Mouse (Mus musculus) spleen, postnatal 10 days (tissue): ENCODE measurements at regions not wholly inside any gene's neighbourhood (a gene's known extent, or its start where the extent isn't known, plus 50 kb on each side); places are given as distances from the start of the nearest gene placed in this dataset.

ENCODE experiments used
- DNase-seq, 2 experiments: peaks; one replicate each; pipeline ENCODE4 v3.0.0; 2021 to 2022; ENCODE audit warnings: low spot score in 2 of 2

GRCm38 (mm10) chrX:11903116-11903700 lies 256.9 kb downstream of the Bcor start:
- DNase-seq, result no peak

DNA sequence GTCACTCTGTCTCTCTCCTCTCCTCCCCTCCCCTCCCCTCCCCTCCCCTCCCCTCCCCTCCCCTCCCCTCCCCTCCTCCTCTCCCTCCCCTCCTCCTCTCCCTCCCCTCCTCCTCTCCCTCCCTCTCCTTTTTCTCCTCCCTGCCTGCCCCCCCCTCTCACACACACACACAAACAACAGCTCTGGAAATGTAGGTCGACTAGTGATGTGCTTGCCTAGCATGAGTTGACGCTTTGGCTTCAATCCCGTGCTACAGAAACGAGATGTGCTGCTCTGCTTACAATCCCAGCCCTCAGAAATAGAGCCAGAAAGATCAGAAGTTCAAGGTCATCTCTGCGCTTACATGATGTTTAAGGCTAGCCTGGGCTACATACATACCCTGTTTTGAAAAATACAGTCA lies 254.9 kb downstream of the Bcor start:
- no peak for DNase-seq

DNA sequence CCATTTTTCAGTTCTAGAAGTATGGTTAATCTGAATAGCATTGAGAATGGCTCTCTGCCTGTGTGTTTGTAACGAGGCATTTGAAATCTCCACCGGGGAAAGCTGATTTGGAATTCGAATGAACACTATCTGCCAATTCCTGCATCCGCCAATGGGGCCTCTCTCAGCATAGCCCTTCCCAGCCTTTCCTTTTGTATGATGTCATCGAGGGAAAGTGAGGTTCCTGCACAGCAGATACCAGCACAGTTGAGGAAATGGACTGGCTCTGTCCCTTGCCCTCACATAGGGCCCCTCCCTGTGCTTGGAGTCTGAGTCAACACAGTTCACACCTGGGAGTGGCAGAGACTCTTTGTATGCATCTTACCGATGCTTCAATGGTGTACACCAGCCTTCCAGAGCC lies 253.0 kb downstream of the Bcor start:
- DNase-seq, result no peak

DNA sequence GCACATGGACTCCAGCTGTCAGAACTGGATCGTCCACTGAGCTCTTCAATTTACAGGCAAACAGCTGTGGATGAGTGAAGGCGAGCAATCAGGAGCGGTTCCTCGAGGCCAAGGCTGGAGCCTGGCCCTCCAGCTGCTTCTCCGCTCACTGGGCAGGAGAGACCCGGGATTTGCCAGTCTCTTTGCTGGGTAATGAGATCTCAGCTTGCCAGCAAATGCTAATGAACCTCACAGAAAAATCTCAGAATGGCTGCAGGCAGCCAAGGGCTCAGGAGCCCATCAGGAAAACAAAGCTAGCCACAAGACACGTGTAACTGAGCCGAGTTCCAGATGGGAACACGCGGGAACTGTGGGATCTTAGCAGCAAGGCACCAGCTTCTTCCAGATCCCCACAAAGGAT lies 244.2 kb downstream of the Bcor start:
- DNase-seq, result no peak

- DNase-seq, result no peak
Observed at GRCm38 (mm10) chrX:11920231-11920630, 239.9 kb downstream of the Bcor start.

GRCm38 (mm10) chrX:11924639-11925302 lies 235.4 kb downstream of the Bcor start:
- no peak for DNase-seq

DNA sequence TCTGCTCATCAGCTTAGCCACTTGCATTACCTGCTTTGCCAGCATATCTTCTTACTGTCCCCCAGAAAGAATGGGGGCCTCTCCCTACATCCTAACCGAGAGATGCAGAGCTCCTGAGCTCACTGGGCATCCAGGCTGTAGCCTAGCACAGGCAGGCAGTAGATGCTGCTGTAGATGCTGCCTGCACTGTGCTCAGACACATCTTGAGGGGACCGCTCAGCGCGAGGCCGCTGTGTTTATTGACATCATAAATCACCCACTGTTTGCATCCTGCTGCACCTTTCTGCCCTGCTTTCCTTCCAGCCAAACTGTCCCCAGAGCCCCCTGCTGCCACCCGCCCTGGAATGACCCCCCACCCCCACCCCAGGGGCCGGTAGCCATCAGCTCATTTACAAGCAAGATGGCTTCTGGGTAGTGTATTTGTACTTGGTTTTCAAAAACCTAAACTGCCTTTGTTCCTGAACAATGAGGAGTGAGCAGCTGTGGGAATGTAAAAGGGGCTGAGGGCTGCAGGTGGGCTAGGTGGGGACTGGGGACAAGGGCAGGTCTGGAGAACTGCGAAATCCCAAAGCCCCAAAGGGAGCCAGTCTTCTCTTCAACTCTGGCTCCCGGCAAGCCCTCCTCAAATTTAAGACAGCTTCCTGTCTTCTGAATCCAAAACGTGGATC lies 233.2 kb downstream of the Bcor start:
- no peak for DNase-seq

- no peak for DNase-seq
Observed at GRCm38 (mm10) chrX:11929448-11929847, 230.7 kb downstream of the Bcor start.

DNA sequence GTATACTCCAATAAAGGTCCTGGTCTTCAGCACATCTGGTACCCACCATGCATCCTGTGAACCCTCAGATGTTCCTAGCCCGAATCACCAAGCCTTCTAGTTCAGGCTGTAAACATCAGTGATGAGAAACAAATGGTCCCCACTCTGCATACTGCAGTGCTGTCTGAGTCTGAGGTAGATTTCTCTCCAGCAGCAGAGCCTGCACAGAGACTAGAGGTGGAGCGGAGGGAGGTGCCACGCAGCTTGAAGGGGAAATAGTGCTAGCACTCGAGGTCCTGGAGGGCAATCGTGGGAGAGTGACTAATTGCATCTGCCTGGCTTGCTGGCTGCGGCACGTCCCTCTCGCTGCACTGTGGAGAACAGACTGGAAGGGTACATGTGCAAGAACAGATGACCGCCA lies 228.7 kb downstream of the Bcor start:
- DNase-seq, result no peak

DNA sequence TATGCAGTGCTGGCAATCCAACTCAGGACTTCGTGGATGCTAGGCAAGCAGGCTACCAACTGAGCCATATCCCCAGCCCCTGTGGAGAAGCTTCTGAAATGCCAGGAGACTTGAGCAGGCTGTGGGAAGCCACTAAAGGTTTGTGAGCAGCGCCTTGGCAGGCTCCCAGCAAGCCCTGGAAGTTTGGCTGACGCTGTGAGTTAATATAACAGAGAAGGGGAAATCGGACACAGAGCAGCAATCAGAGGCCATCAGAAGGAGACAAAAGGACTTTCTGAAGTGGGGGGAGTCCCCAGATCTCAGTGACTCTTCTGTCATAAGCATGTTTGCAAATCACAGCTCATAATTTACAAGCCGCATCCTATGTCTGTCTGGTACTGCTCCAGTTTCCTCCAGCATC lies 224.8 kb downstream of the Bcor start:
- no peak for DNase-seq

- DNase-seq, result no peak
Observed at GRCm38 (mm10) chrX:11940246-11940645, 219.9 kb downstream of the Bcor start.

DNA sequence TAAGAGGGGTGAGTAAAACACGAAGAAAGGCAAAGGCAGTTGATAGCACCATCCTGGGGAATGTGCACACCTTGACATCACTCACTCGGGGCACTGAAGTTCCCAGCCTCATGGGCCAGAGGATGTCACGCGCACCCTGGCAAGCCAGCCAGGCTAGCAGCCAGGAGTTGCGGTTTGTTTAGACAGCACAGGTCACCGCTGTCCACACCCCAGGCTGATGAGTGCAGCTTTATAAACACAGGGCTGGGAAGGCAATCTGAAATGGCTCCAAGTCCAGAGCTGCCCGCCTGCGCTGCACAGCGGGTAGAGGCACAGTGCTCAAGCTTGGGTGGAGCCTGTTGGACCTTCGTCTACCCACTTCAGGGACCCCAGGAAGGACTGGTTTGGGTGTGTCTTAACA lies 216.8 kb downstream of the Bcor start:
- no peak for DNase-seq

- DNase-seq, result no peak
Observed at GRCm38 (mm10) chrX:11944574-11944973, 215.6 kb downstream of the Bcor start.

- no peak for DNase-seq
Observed at GRCm38 (mm10) chrX:11945280-11945679, 214.9 kb downstream of the Bcor start.

- DNase-seq, result no peak
Observed at GRCm38 (mm10) chrX:11952193-11952592, 208.0 kb downstream of the Bcor start.

- no peak for DNase-seq
Observed at GRCm38 (mm10) chrX:11956194-11956593, 204.0 kb downstream of the Bcor start.

DNA sequence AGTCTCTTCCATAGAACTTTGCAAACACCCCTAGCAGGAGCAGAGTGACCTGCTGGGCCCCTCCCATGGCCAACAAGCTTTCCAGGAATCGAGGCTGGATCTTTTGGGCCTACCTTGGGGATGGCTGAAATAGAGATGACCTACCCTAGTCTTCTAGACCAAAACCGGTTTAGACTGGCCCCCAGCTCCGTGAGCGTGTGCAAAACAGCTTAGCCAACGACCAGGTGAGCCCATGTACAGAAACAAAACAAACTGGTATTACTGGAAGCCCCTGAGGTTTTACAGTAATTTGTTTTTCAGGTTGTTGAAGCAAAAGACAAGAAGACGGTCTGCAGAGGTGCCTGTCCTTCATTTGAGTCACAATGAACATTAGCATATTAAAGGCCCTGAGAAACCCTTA lies 203.1 kb downstream of the Bcor start:
- no peak for DNase-seq

DNA sequence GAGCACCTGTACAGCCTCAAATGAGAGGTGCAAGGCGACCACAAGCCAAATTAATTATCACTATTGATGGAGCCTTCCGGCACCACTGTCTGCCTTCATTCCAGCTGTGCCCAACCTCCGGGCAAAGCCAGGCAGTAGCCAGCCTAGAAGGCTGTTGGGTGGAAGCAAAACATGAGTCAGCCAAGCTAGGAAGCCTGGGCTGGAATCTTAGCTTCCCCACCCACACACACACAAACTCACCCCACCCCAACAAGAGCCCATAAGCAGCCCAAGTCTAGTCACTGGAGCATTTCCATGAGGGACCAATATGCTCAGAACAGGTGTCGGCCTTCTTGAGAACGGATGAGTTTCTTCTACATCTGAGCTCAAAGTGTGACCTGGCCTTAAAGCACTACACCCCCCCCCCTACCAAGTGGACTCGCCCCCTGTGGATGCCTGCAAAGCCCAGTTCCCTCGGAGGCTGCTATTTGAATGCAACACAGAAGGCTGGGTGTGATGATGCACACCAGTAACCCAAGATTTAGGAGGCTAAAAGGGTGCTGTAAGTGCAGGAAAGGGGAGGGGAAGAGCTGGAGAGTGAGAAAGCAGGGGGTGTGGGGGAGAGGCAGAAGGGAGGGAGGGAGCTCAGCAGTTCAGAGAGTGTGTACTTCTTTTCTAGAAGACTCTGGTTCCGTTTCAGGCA lies 200.1 kb downstream of the Bcor start:
- DNase-seq, result no peak

GRCm38 (mm10) chrX:11961350-11961749 lies 198.8 kb downstream of the Bcor start:
- no peak for DNase-seq

GRCm38 (mm10) chrX:11964428-11964827 lies 195.7 kb downstream of the Bcor start:
- DNase-seq, result no peak

GRCm38 (mm10) chrX:11978679-11979078 lies 181.5 kb downstream of the Bcor start:
- no peak for DNase-seq

- no peak for DNase-seq
Observed at GRCm38 (mm10) chrX:11983276-11983675, 176.9 kb downstream of the Bcor start.
